Comparison of ENCODE assay signal across 9 mouse cellular contexts in the genomic region with DNA sequence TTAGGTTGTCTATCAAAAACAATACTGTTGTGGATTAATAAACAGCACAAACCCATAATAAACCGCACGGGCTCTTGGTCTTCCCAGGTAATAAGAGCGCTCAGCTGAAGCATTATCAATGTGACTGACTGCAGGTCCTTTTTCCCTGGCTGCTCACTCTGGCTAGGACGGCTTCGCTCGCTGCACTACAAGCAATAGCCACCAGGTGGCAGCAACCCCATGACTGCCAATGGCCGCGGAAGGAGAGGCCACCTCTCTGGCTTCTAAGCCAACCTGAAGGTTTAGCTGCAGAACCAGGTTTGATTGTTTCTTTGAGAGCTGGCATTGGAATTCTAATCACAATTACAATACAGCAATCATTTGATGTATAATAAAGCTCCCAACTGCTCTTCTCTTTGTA. TPM values are rescaled to one million over a fixed set of nuclear protein-coding genes. Genes with fewer than 3 reads are reported as not detected.
DNase-seq lines count a peak whose midpoint lies in the region; ATAC-seq and TF ChIP-seq lines count a peak whose summit lies in the region.
"Had no signal": no experiment of that assay in that cellular context is flagged by ENCODE, and none has a peak within 500 bp of the region (broad histone marks: within the 10 kb centered on the region; RNA-seq: fewer than 3 reads in every experiment).

No protein-coding gene starts in this region.

- no peak for TF ChIP-seq EP300 in stomach, postnatal 0 days (optimal IDR thresholded peaks at IDR 0.05)

- WGBS in kidney, embryonic 15.5 days = 6% methylated on average over 8 of the region's 8 CpGs
- WGBS in liver, embryonic 11.5 days = 9% methylated on average over 8 of the region's 8 CpGs
- WGBS in stomach, postnatal 0 days = 7% methylated on average over 8 of the region's 8 CpGs

- peak; percentile 80 for DNase-seq in A20 (ENCODE audit: low read depth, low spot score)
- DNase-seq in adrenal gland, adult 18-20 months (ENCODE audit: low spot score in 2 of 2) = peak; percentile 81 to 83
- DNase-seq in embryo, embryonic 10 days (ENCODE audit: low spot score) = peak; percentile 87
- DNase-seq in gonadal fat pad, adult 2 months (ENCODE audit: low read depth) = peak; percentile 1
- DNase-seq in liver, embryonic 11.5 days (ENCODE audit: low spot score) = peak; percentile 86
- DNase-seq in neural tube, embryonic 10.5 days (ENCODE audit: extremely low spot score, low spot score) = peak; percentile 89
- DNase-seq in stomach, postnatal 0 days (ENCODE audit: low spot score) = peak; percentile 90

- TF ChIP-seq CTCF in stomach, postnatal 0 days (IDR thresholded peaks at IDR 0.05; ENCODE audit: low read depth) = peak; percentile 99

- H3K9ac ChIP-seq in kidney, embryonic 15.5 days = no peak overlapping the region
- no peak overlapping the region for H3K9ac ChIP-seq in liver, embryonic 11.5 days (ENCODE audit: low read depth, low read length)
- no peak overlapping the region for H3K9ac ChIP-seq in stomach, postnatal 0 days (ENCODE audit: low read length)

- H3K4me1 ChIP-seq in kidney, embryonic 15.5 days = peaks cover 10% of the 10 kb centered on the region
- peaks cover 4% of the 10 kb centered on the region for H3K4me1 ChIP-seq in liver, embryonic 11.5 days (replicated peaks; ENCODE audit: control insufficient read depth, insufficient read depth, low read length)
- H3K4me1 ChIP-seq in stomach, postnatal 0 days (replicated peaks; ENCODE audit: control insufficient read depth, insufficient read depth) = no peaks in the 10 kb centered on the region

- no peak overlapping the region for H3K27ac ChIP-seq in kidney, embryonic 15.5 days
- no peak overlapping the region for H3K27ac ChIP-seq in liver, embryonic 11.5 days (ENCODE audit: low read depth, low read length)
- no peak overlapping the region for H3K27ac ChIP-seq in stomach, postnatal 0 days (replicated peaks)

- no peak overlapping the region for H3K4me3 ChIP-seq in kidney, embryonic 15.5 days (replicated peaks)
- no peak overlapping the region for H3K4me3 ChIP-seq in liver, embryonic 11.5 days (ENCODE audit: low read depth, low read length)
- no peak overlapping the region for H3K4me3 ChIP-seq in stomach, postnatal 0 days (ENCODE audit: low read depth, low read length)
- H3K4me3 ChIP-seq: erythroblast, embryonic 14.5 days had no signal

- no peak overlapping the region for H3K4me2 ChIP-seq in kidney, embryonic 15.5 days
- no peak overlapping the region for H3K4me2 ChIP-seq in liver, embryonic 11.5 days
- no peak overlapping the region for H3K4me2 ChIP-seq in stomach, postnatal 0 days (replicated peaks; ENCODE audit: low read depth)

- peak; percentile 67; the same call in 1 of the 2 replicates for ATAC-seq in kidney, embryonic 15.5 days (replicated peaks; ENCODE audit: low FRiP score)
- peak; percentile 67 for ATAC-seq in liver, embryonic 11.5 days (replicated peaks; ENCODE audit: low FRiP score)
- ATAC-seq in stomach, postnatal 0 days (ENCODE audit: low FRiP score, low TSS enrichment) = peak; percentile 79

- no peaks in the 10 kb centered on the region for H3K27me3 ChIP-seq in kidney, embryonic 15.5 days
- no peaks in the 10 kb centered on the region for H3K27me3 ChIP-seq in liver, embryonic 11.5 days (replicated peaks; ENCODE audit: control insufficient read depth, insufficient read depth, low read length)
- no peaks in the 10 kb centered on the region for H3K27me3 ChIP-seq in stomach, postnatal 0 days (ENCODE audit: control insufficient read depth, insufficient read depth, low read length)

- 0 out of 2 replicates have a peak, but pooled peaks cover 4% of the 10 kb centered on the region for H3K9me3 ChIP-seq in kidney, embryonic 15.5 days (replicated peaks)
- no peaks in the 10 kb centered on the region for H3K9me3 ChIP-seq in liver, embryonic 11.5 days (ENCODE audit: control insufficient read depth, low read length)
- no peaks in the 10 kb centered on the region for H3K9me3 ChIP-seq in stomach, postnatal 0 days (ENCODE audit: control insufficient read depth, low read length)

- no peaks in the 10 kb centered on the region for H3K36me3 ChIP-seq in kidney, embryonic 15.5 days
- H3K36me3 ChIP-seq in liver, embryonic 11.5 days (ENCODE audit: control insufficient read depth, insufficient read depth, low read length) = no peaks in the 10 kb centered on the region
- H3K36me3 ChIP-seq in stomach, postnatal 0 days (ENCODE audit: control insufficient read depth, insufficient read depth, low read length) = no peaks in the 10 kb centered on the region

RNA-seq across cellular contexts. Expression of gene Cybrd1, which starts 37.8 kb away (rescaled TPM):
- total RNA-seq in adrenal gland, adult 18-20 months (2021) = 1 to 10 TPM in 1 of 2 experiments, under 1 TPM in 1; 0.89 to 1.1 TPM
- 1.1 and 1.6 TPM in 2 replicates for polyA plus RNA-seq in gonadal fat pad, adult 2 months (2012; rRNA removed)
- polyA plus RNA-seq in kidney, embryonic 15.5 days (2015; fragmentation: Nextera tagmentation; extraction: Ambion mirVana) = 1.5 and 1.8 TPM in 2 replicates
- polyA plus RNA-seq in liver, embryonic 11.5 days (2014; fragmentation: Nextera tagmentation; extraction: Ambion mirVana) = 0.84 and 0.91 TPM in 2 replicates
- 10.2 and 13.0 TPM in 2 replicates for polyA plus RNA-seq in stomach, postnatal 0 days (2015; fragmentation: Nextera tagmentation; extraction: Ambion mirVana)
- polyA plus RNA-seq: erythroblast, embryonic 14.5 days had no signal

RNA-seq across cellular contexts. Expression of gene Dync1i2, which starts 56.0 kb away (rescaled TPM):
- 10 to 100 TPM; 83.7 to 97.8 TPM for total RNA-seq in adrenal gland, adult 18-20 months (2021)
- 27.5 and 32.5 TPM in 2 replicates for polyA plus RNA-seq in gonadal fat pad, adult 2 months (2012; rRNA removed)
- polyA plus RNA-seq in kidney, embryonic 15.5 days (2015; fragmentation: Nextera tagmentation; extraction: Ambion mirVana) = 83.2 and 85.6 TPM in 2 replicates
- 78.5 and 82.2 TPM in 2 replicates for polyA plus RNA-seq in liver, embryonic 11.5 days (2014; fragmentation: Nextera tagmentation; extraction: Ambion mirVana)
- polyA plus RNA-seq in stomach, postnatal 0 days (2015; fragmentation: Nextera tagmentation; extraction: Ambion mirVana) = 55.5 and 59.2 TPM in 2 replicates

Comparison
In these comparisons a context has a peak if more than half of its experiments do, and no peak if none do; other contexts are left out.
1. DNase-seq: peak in every context shown above with its lines; median percentile 90 in stomach, postnatal 0 days; 89 in neural tube, embryonic 10.5 days; 87 in embryo, embryonic 10 days; 86 in liver, embryonic 11.5 days; 82 in adrenal gland, adult 18-20 months; 80 in A20; 1 in gonadal fat pad, adult 2 months.